Mouse (Mus musculus) lung, postnatal 10 days (tissue): ENCODE data around the gene Cdyl.
A peak's percentile ranks its signal among the peaks of the same experiment; 100 is the strongest.

Experiments
- DNase-seq: peaks from one replicate; pipeline ENCODE4 v3.0.0; 2021

Gene Cdyl

GRCm38 (mm10) chr13:35851581-35851980 is 191.9 kb downstream of the Cdyl start:
- DNase-seq = no peak

- DNase-seq = no peak
These were observed 193.4 kb downstream of the Cdyl start for GRCm38 (mm10) chr13:35852851-35853575.

DNA sequence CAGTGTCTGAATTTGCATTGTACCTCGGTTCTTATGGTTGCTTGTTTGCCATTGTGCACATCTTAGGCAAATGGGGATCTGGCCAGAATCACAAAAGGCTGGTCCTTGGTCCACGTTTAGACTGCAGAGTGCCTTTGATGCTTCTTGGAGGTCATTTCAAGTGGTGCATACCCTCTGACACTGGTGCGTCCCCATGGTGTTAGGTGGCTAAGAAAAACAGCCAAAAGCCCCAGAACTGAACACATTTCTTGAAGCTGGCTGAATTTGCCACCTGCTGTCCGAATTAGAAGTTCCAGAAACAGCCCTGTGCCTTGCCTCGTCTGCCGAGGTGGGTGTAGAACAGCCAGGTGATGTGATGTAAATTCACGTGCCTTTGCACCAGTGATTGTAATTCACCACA is 197.9 kb downstream of the Cdyl start:
- DNase-seq = no peak

DNA sequence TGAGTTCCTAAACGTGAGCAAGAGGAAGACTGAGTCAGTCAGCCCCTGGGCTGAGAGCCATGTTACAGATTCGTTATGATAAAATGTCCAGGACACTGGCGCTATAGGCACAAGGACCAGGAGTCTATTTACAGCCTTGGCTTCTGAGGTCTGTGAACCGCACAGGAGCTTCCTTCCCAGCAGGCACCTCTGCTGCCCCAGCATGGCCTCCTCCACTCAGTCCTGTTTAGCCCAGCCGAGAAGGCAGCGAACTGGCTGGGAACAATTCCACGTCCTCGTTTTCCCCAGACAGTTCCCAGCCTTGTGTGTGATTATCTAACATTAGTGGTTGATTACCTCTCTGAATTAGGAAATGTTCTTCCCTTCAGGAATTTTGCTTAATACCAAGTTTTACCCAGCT is 201.3 kb downstream of the Cdyl start:
- no peak for DNase-seq

GRCm38 (mm10) chr13:35870659-35871058 is 211.0 kb downstream of the Cdyl start:
- DNase-seq = no peak

DNA sequence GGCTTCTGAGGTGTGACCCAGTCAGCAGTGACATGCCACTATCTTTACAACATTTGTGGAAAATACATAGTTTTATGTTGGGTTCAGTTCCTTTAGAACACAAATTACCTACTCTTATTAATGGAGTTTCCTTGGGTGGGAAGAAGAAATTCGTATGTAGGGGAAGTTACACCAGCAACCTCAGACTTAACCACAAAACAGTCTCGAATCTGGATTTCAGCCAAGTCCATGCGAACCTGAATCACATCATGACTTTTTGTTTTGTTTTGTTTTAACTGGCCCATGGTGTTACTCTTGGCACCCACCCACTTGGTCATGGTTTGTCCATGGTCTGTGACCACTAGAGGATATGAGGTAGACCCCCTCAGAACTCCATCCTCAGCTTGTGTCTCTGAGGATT is 211.5 kb downstream of the Cdyl start:
- DNase-seq = no peak

DNA sequence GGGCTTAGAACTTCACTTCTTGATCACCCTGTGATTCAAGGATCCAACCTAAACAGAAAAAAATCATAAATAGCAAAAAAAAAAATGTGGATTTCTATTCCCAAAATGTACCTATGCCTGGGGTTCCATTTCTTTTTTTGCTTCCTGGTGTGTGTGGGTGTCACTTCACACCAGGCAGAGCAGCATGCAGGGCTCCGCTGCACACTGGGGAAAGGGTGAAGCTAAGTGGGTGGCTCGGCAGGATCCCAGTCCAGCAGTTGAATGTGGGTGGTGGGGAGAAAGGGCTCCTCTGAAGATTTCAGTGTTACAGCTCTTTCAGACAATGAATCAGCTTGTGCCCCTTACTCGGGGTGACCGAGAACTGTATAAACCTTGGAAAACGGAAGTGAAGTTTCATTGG is 215.8 kb downstream of the Cdyl start:
- DNase-seq = no peak

- no peak for DNase-seq
These were observed 218.6 kb downstream of the Cdyl start for GRCm38 (mm10) chr13:35878282-35878681.

DNA sequence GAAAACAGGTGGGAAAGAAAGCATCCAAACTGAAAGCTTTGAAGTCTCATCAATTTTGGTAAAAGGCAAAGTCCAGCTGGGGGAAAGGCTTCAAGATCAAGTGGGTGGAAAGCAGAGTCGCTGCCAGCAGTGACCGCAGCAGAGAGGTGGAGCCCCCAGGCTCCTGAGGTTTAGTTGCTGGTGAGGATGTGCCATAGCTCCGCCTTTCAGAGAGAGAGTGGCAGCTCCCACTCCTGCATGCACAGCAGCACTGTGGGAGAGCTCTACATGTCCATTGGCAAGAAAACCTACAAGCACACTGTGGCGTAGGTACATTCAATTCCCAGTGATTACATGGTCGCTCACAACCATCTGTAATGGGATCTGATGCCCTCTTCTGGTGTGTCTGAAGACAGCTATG is 219.4 kb downstream of the Cdyl start:
- DNase-seq = no peak

DNA sequence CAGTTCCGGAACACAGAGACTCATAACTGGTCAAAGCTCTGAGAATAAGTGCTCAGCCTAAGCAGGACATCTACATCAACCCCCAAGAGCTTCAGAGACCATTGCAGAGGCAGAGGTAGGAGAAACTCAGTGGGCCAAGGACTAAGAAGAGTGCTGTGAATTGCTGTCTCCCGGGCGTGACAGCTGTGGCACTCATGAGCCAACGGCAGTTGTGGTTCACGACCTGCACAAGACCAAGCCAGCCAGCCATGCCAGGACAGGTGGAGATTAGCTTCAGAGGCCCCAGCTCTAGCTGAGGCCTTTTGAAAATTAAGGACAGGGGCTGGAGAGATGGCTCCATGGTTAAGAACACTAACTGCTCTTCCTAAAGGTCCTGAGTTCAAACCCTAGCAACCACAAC is 219.9 kb downstream of the Cdyl start:
- DNase-seq = no peak

- DNase-seq = peak; percentile 9
These were observed 221.0 kb downstream of the Cdyl start for GRCm38 (mm10) chr13:35880555-35881046.

- peak; percentile 70 for DNase-seq
These were observed 226.6 kb downstream of the Cdyl start for GRCm38 (mm10) chr13:35886121-35886725.

DNA sequence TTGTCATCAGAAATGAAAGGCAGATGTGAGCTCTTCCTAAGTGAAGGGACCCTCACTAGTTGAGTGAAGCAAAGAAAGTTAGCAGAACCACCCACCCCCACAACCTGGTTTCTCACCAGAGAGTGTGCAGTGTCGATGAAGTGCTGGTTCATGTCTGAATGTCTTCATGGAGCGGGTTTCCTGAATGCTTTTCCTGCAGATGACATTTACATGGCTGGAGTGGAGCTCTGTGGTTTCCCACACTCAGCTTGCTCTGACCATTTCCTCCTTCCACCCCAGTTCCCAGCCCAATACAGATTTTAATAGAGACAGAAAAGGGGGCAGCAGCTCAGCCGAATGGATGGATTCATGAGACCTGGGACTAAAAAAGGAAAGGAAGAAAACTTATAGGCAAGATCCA is 233.2 kb downstream of the Cdyl start:
- no peak for DNase-seq

- peak; percentile 19 for DNase-seq
These were observed 245.7 kb downstream of the Cdyl start for GRCm38 (mm10) chr13:35905378-35905777.

- DNase-seq = peak; percentile 95
These were observed 246.3 kb downstream of the Cdyl start, which contains the start of gene Rpp40 for GRCm38 (mm10) chr13:35905879-35906481. TSS of gene Rpp40 (minus strand) at chr13:35906359.

- DNase-seq = no peak
These were observed 251.8 kb downstream of the Cdyl start for GRCm38 (mm10) chr13:35911476-35911875.
